Mouse (Mus musculus) spleen, adult 2 months (tissue): ENCODE results near the gene Calm4. TPM values are rescaled to one million over a fixed set of nuclear protein-coding genes. Genes with fewer than 3 reads are reported as not detected.
"Not testable (repeated sequence)": the region's sequence is repeated elsewhere in the genome, so short reads cannot be mapped to it uniquely, and the experiment has no call there.

Experiments
- DNase-seq, 2 experiments: peaks; one replicate each; pipeline versions ENCODE4 v3.0.0 to v3.0.0-alpha.2; 2012 to 2021; ENCODE audit warnings: low spot score in 2 of 2, low read depth in 1 of 2
- H3K27ac ChIP-seq: fragments of 200-500 bp; 2 replicates; pipeline ENCODE4 v1.5.1; 2012; ENCODE audit warnings: low read length, inconsistent platforms; ENCODE audit not compliant: insufficient read depth
- H3K27me3 ChIP-seq: fragments of 200-500 bp; 2 replicates; pipeline ENCODE4 v1.6.1; 2012; ENCODE audit warnings: mild to moderate bottlenecking, moderate library complexity, low read length, inconsistent platforms; ENCODE audit not compliant: control insufficient read depth, insufficient read depth
- H3K36me3 ChIP-seq: fragments of 200-500 bp; 2 replicates; pipeline ENCODE4 v1.6.1; 2012; ENCODE audit warnings: mild to moderate bottlenecking, low read length, inconsistent platforms; ENCODE audit not compliant: control insufficient read depth, insufficient read depth
- H3K4me1 ChIP-seq: fragments of 200-500 bp; 2 replicates; pipeline ENCODE4 v1.6.1; 2011; ENCODE audit warnings: inconsistent platforms; ENCODE audit not compliant: control insufficient read depth, insufficient read depth, insufficient read length
- H3K4me3 ChIP-seq: fragments of 200-500 bp; 2 replicates; pipeline ENCODE4 v1.5.1; 2011; ENCODE audit warnings: mild to moderate bottlenecking, inconsistent platforms; ENCODE audit not compliant: insufficient read depth, insufficient read length; ENCODE audit errors: extremely low read depth
- CTCF ChIP-seq: fragments of 200-500 bp; IDR thresholded peaks from 2 replicates; pipeline ENCODE4 v1.5.1; 2011; ENCODE audit warnings: mild to moderate bottlenecking, inconsistent platforms; ENCODE audit not compliant: insufficient read depth, insufficient read length, insufficient replicate concordance; ENCODE audit errors: extremely low read depth
- POLR2A ChIP-seq: fragments of 200-500 bp; IDR thresholded peaks from 2 replicates; pipeline ENCODE4 v1.6.1; 2011; ENCODE audit warnings: low read depth, low read length, inconsistent platforms
- WGBS: fragments of 180-500 bp; shearing (Covaris S2); methylation state at CpG from one replicate; pipeline ENCODE4 v1.1.7; 2018; 5-methylcytosine and 5-hydroxymethylcytosine counted together
- polyA plus RNA-seq: library from polyadenylated mRNA; depleted of rRNA; stranded (reverse); fragments of >200 nt; gene quantifications from 2 replicates; pipeline ENCODE4 v1.2.3, GENCODE M21; 2012; rRNA removed

The Calm4 gene
- not detected in 2 replicates for polyA plus RNA-seq

- not testable (repeated sequence) for H3K4me1 ChIP-seq, H3K27me3 ChIP-seq, DNase-seq, H3K27ac ChIP-seq, H3K4me3 ChIP-seq, H3K36me3 ChIP-seq
Observed at GRCm38 (mm10) chr13:3837312-3837807, at the start of gene Calm4. Gene Calm4, plus strand, starts transcription at chr13:3837757.

- 90% methylated on average over 2 of the region's 2 CpGs for WGBS
- Histone ChIP-seq H3K27ac (no peak overlapping the region), H3K4me1 (no peaks in the 10 kb centered on the region), H3K4me3 (no peak overlapping the region), H3K36me3 (no peaks in the 10 kb centered on the region), H3K27me3 (no peaks in the 10 kb centered on the region)
- no peak for TF ChIP-seq POLR2A
- no peak for TF ChIP-seq CTCF
- DNase-seq, result no peak
Observed at GRCm38 (mm10) chr13:3788588-3788987, 49.0 kb upstream of the Calm4 start.

GRCm38 (mm10) chr13:3789531-3789930, 48.0 kb upstream of the Calm4 start:
- H3K27me3 ChIP-seq, result no peaks in the 10 kb centered on the region
- no peak overlapping the region for H3K27ac ChIP-seq
- TF ChIP-seq POLR2A (no peak), CTCF (no peak)
- no peak for DNase-seq
- no peaks in the 10 kb centered on the region for H3K4me1 ChIP-seq
- no peak overlapping the region for H3K4me3 ChIP-seq
- no peaks in the 10 kb centered on the region for H3K36me3 ChIP-seq
- WGBS, result 91% methylated on average over 2 of the region's 2 CpGs

- H3K27me3 ChIP-seq, result no peaks in the 10 kb centered on the region
- DNase-seq, result no peak
- H3K27ac ChIP-seq, result no peak overlapping the region
- 60% methylated on average over 4 of the region's 4 CpGs for WGBS
- no peak overlapping the region for H3K4me3 ChIP-seq
- H3K36me3 ChIP-seq, result no peaks in the 10 kb centered on the region
- H3K4me1 ChIP-seq, result no peaks in the 10 kb centered on the region
- no peak for TF ChIP-seq POLR2A
Observed at GRCm38 (mm10) chr13:3796649-3797048, 40.9 kb upstream of the Calm4 start.

GRCm38 (mm10) chr13:3798751-3799150, 38.8 kb upstream of the Calm4 start:
- Histone ChIP-seq H3K36me3 (no peaks in the 10 kb centered on the region), H3K4me3 (no peak overlapping the region), H3K27me3 (no peaks in the 10 kb centered on the region), H3K27ac (no peak overlapping the region), H3K4me1 (no peaks in the 10 kb centered on the region)
- no peak for TF ChIP-seq CTCF
- no peak for DNase-seq

GRCm38 (mm10) chr13:3799386-3799785, 38.2 kb upstream of the Calm4 start:
- no peak for DNase-seq
- H3K4me3 ChIP-seq, result no peak overlapping the region
- WGBS, result 88% methylated on average over 3 of the region's 3 CpGs
- H3K27ac ChIP-seq, result no peak overlapping the region
- no peak for TF ChIP-seq POLR2A
- TF ChIP-seq CTCF, result no peak
- no peaks in the 10 kb centered on the region for H3K4me1 ChIP-seq
- no peaks in the 10 kb centered on the region for H3K27me3 ChIP-seq
- H3K36me3 ChIP-seq, result no peaks in the 10 kb centered on the region

- WGBS, result 86% methylated on average over 13 of the region's 13 CpGs
Observed at GRCm38 (mm10) chr13:3804186-3804585, 33.4 kb upstream of the Calm4 start, which contains the start of gene Calml3. Gene Calml3, minus strand, starts transcription at chr13:3804316.

GRCm38 (mm10) chr13:3805132-3805531, 32.4 kb upstream of the Calm4 start:
- no peak overlapping the region for H3K27ac ChIP-seq
- no peak for TF ChIP-seq CTCF
- no peak for TF ChIP-seq POLR2A
- no peak for DNase-seq

More at GRCm38 (mm10) chr13:3804186-3804585, 33.4 kb upstream of the Calm4 start, which contains the start of gene Calml3:
- no peaks in the 10 kb centered on the region for H3K4me1 ChIP-seq
- H3K4me3 ChIP-seq, result no peak within 1 kb of the TSS
- no peak for DNase-seq
- no peaks in the 10 kb centered on the region for H3K27me3 ChIP-seq
- H3K36me3 ChIP-seq, result no peaks in the 10 kb centered on the region
- no peak within 1 kb of the TSS for H3K27ac ChIP-seq
- TF ChIP-seq POLR2A (no peak), CTCF (no peak)

More at GRCm38 (mm10) chr13:3805132-3805531, 32.4 kb upstream of the Calm4 start:
- no peaks in the 10 kb centered on the region for H3K4me1 ChIP-seq
- WGBS, result 71% methylated on average over 2 of the region's 2 CpGs
- no peaks in the 10 kb centered on the region for H3K27me3 ChIP-seq
- no peak overlapping the region for H3K4me3 ChIP-seq
- no peaks in the 10 kb centered on the region for H3K36me3 ChIP-seq
